Mouse (Mus musculus): Measurements from ENCODE around the gene Cdh13.

Gene Cdh13

DNA sequence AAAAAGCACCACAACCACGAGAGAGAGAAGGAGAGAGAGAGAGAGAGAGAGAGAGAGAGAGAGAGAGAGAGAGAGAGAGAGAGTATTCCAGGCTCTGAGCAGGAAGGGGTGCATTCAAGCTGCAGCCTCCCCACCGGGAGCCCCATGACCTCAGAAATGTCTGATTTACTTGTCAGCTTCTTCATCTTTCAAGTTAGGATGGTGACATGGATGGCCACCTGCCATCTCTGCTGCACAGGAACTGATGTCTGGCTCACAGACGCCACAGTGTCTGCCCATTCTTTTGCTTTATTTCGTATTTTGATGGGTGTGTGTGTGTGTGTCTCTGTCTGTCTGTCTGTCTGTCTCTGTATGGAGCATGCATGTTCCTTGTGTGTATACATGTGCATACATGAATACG lies 774.3 kb downstream of the Cdh13 start:
- DNase-seq (ENCODE audit: low spot score in 2 of 2), result no peak

DNA sequence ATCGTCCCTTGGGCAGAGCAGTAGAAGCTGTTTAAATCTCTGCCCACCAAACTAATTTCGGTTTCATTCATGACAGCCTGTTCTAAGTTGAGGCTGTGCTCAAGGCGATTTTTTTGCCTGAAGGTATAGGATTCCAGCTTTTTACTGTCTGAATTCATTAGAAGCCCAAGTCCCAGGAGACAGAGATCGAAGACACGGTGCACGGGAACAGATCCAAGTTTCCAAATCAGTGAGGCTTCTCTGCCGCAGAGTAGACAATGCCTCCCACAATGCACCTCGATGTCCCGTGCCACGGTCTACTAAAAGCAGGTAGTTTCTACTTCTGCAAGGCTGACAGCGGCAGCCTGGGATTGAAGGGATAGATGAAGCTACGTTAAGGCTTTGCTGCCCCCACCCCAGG lies 778.1 kb downstream of the Cdh13 start:
- DNase-seq (ENCODE audit: low spot score in 2 of 2), result no peak

DNA sequence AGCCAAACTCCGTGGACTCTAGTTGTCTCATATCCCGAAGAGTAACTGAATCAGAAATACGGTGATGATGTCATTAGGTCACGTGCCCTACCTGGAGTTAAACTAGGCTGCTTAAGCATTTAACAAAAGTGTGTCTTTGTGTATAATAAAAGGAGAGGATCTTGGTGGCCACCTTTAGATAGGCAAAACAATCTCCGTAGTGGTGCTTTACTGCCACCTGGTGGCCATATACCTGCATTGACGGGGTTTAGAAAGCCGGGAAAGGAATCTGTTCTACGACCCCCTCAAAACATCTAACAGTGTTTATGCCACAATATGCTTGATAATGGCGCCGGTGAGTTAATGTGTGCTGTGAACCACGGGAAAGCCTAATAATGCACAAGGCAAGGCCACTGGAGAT lies 781.0 kb downstream of the Cdh13 start:
- DNase-seq (ENCODE audit: low spot score in 2 of 2), result peak; percentile 23 to 36

DNA sequence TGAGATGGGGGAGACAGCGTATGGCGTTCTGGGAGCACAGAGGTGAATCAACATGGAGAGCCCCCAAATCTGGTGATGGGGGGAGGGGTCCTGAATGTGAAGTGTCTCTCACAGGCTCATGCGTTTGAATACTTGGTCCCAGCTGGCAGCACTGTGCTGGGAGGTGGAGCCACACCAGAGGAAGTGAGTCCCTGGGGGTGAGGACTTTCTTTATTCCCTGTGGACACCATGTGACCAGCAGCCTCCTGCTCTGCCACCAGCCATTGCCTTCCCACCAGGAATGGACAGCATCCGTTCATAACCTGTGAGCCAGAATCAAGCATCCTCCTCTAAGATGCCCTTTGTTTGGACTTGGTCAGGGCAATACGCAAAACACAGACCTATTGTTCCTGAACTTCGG lies 788.8 kb downstream of the Cdh13 start:
- DNase-seq (ENCODE audit: low spot score in 2 of 2), result no peak

DNA sequence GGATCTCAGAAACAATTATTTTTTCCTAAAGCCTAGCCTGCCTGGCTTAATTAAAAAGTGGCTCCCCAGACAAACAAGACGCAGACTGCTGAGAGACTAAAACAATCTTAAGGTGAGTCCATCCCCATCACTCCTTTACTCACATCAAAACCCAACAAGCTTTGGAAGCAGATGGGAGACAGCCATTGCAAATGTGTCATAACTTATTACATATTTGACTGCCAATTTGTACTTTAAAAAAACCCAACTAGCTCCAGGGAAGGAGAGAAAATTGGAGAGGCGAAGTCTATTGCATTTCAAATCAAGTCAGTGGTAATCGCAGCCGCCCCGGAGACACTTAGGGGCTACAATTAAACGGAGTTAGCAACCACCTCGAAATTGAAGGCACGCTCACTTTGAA lies 801.5 kb downstream of the Cdh13 start:
- no peak for DNase-seq (ENCODE audit: low spot score in 2 of 2)

DNA sequence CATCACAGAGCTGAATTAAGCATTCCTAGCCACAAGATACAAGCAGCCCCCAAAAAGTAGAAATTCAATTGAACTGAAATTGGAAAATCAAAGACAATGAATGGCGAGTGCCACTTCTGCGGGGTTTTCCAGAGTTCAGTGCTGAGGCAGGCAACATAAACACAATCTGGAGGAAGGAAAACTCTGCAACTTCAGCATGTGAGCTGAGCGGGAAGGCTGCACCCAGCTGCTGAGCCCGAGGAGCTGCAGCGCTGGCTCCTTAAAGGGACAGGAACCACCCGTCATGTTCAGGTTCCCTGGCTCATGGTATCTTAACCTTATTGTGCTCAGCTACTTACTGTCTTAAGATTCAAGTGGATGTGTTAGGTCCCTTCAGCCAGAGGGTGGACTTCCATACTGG lies 814.7 kb downstream of the Cdh13 start:
- no peak for DNase-seq (ENCODE audit: low spot score in 2 of 2)

DNA sequence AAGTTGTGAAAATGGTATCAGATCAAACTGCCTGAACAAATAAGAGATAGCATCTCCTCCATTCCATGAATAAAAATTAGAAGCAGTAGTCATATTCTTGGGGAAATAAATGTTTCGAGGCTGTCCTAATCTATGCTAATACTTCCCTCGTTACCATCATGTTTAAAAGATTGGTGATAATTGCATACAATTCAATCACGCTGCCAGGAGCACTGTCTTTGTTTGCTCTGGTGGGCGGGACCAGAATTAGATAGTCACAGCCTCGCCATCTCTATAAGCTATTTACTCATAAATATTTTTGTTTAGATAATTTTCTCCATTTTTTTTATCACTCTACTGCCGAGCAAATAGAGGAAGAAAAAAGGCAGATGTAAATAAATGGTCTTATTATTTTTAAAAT lies 819.3 kb downstream of the Cdh13 start:
- DNase-seq (ENCODE audit: low spot score in 2 of 2), result no peak

DNA sequence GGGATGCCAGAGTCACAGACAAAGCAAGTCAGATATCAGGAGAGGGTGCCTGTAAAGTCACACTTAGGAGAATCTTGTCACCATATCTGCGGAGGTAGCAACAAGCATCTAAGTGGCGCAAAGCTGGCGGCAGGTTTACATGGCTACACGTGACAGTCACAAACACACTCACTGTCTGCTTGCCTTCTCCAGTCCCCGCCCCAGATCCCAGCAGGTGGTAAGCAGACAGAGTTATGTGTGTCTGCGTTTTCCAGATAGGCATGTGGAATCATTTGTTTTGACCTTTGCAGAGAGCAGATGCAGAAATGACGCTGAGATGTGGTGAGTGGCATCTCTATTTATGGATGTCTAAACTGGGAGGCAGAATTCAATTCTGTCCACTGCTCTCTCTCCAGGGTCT lies 826.1 kb downstream of the Cdh13 start:
- DNase-seq (ENCODE audit: low spot score in 2 of 2), result peak in 1 of 2 experiments; percentile 7

DNA sequence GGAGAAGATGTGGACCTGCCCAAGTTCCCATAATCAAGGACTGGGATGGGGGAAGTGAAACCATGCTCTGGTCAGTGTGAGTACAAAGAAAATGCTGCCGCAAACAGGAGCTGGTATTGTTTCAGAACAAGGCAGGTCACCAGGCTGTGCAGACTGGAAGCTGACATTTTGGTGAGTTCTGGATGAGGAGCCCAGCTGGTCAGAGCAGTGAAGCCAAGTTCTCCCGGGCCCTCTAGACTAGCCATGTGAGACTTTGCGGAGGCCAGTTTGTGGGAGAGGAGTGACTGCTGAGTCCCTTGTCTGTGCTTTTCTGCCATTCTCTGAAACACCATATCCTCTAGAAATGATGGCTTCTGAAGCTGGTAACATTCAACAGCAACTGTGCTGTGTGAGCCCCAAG lies 829.3 kb downstream of the Cdh13 start:
- no peak for DNase-seq (ENCODE audit: low spot score in 2 of 2)

DNA sequence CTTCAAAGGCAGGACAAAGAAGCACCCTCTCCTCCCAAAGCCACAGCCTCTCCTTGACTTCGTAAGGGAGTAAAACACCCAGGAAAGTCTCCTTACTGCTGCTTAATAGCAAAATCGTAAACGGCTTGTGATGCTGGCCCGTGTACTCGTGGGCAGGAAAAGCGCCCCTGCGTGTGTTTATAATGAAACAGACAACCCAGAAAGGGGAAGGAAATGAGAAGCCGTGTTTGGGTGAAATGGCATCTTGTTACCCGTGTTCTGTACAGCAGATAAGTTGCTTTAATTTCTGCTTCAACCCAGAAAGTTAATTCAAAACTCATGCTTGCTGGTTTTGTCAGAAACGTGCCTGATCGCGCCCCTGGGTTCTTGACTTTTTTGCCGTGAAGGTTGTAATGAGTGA lies 837.7 kb downstream of the Cdh13 start:
- DNase-seq (ENCODE audit: low spot score in 2 of 2), result no peak

DNA sequence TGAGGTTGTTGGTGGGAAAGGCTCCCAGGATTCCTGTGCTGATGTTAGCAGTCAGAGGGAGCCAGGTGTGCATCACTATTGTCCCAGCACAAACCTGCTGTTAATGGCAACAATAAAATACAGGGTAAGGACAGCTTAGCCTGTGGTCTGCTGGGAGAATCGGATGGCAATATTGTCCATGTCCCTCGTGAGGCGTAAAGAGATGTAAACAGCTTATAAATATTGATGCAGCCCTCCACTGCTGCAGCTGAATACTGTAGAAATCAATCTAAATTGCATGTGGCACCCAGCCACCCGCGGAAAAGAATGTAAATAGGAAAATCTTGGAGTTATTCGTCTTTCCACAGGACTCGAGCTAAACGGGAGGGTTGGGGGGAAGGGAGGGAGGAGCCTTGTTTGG lies 844.3 kb downstream of the Cdh13 start:
- no peak for DNase-seq (ENCODE audit: low spot score in 2 of 2)

DNA sequence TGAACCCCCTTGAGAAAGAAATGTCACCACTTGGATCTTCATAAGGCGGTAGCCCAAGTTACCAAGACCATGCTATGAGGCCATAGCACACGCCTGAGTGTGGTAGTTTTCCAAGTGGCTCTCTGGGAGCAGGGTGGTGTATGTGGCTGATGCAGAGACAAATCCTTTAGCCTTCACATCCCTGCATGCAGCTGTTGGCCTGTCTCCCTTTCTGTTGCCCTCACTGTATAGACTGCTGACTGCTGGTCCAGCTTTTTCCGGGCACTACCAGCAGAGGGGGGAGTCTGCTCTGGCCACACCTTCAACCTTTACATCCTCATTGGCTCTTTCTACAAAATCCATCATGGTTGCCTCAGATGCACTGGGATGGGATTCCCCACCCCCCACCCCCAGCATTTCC lies 844.7 kb downstream of the Cdh13 start:
- DNase-seq (ENCODE audit: low spot score in 2 of 2), result no peak

DNA sequence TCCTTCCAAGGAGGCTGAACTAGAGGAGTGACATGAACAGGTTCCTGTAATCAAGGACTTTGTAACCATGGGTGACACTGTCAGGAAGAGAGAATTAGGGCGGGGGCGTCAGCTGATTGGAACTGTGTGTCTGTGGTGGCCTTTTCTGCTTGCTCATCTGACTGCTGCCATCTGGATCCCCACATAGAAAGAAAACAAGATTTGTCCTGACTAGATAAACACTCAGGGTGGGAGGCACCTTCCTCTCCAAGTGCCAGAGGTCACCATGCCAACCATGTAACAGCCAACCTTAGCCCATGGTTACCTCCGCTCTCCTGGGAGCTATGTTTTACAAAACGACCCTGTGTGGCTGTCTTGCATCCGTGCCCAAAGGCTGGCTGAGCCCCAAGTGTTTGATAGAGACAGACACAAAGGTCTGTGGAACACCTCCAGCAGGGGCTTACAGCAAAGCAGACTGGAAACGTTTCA lies 873.0 kb downstream of the Cdh13 start:
- DNase-seq (ENCODE audit: low spot score in 2 of 2), result no peak

DNA sequence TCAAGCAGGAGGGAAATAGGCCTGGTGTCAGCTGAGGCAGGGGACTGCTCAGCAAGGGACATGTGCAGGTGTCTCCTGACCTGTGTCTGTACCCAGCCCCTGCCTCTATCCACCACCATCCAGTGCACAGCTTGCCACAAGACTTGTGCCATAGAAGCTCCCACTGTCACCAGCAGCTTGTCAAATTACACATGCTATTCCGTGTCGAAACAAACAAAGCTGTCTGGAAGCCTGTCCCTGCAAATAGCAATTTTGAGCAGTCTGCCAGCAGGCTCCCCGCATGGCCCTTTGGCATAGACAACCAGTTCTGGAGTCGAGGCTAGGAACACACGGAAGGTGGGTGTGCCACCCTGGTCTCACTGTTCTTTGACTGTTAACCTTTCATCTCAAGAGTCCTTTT lies 875.1 kb downstream of the Cdh13 start:
- peak in 1 of 2 experiments; percentile 19 for DNase-seq (ENCODE audit: low spot score in 2 of 2)

DNA sequence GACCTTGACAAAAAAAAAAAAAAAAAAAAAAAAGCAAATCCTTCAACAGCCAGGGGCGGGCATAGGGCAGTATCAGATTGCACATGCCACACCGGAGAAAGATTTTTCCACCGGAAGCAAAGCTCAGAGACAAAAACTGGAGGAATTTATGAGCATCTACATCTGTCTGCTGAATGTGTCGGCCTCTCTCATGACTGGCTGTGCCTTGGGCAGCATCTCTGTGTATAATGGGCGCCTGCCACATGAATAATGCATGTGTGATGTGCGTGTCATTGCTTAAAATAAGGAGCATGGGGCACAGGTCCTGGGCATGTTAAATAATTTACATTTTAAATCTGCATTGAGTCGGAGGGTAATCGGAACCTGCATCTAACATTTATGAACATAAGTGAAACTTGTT lies 876.3 kb downstream of the Cdh13 start:
- no peak for DNase-seq (ENCODE audit: low spot score in 2 of 2)

DNA sequence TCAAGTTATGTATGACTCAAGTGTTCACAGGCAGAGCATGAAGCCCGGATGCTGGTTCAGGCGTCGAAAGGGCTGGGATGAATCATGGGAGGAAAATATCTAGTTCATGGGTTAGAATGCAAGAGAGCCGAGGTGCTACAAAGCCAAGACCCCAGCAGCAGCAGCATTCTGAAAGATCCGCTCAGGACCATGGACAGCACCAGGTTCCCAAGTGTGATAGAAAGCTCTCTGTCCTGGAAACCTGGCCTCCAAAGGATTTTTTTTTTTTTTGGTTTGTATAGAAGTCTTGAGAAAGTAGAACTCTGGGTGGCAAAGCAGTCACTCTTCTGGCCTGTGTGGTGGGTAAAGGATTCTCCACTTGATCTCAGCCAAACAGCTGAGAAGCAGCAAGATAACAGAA lies 880.5 kb downstream of the Cdh13 start:
- DNase-seq (ENCODE audit: low spot score in 2 of 2), result no peak

DNA sequence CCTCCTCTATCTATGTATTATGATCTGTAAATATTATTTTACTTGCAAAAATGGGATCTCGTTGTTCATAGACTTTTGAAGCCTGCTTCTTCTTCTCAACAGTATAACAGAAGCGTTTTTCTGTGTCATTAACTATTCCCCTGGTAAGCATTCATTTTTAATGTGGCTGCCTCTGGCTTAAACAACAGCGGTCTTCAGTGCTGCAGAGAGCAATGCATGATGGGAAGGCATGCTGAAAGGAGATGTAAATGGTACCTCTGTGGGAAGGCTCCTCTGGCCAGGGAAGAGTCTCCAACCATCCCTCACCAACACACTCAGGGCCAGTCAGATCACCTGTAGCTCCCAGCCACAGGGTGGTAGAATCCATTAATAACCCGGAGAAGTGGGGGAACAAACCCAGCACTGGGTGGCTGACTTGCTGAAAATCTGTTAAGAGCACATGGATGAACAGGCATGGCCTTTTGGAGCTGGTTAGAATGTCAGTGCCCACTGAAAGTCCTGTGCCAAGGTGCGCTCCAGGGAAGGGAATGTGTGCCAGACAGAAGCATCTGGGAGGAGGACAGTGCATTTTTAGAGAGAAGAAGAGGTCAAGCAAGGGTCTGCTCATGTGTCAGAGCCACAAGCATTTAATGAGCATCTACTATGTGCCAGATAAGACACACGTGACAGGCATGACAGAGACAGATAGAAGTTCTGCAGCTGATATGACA lies 893.8 kb downstream of the Cdh13 start:
- no peak for DNase-seq (ENCODE audit: low spot score in 2 of 2)

DNA sequence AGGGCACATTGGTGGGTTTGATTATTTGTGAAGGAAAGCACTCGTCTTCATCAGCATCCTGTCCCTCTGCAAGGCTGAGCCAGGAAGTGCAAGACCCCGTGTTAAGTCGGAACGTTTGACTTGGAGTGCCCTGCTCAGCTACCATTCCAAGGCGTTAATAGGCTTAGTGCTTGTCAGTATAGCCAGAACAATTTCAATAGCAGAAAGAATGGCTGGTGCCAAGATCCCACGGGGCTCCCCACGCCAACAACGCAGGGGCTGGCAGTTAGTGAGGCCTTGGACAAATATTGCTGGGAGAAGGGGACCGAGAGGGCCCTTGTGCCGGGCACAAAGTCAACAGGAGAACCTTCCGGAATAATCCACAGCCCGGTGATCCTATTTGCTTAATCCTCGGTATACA lies 897.1 kb downstream of the Cdh13 start:
- no peak for DNase-seq (ENCODE audit: low spot score in 2 of 2)

DNA sequence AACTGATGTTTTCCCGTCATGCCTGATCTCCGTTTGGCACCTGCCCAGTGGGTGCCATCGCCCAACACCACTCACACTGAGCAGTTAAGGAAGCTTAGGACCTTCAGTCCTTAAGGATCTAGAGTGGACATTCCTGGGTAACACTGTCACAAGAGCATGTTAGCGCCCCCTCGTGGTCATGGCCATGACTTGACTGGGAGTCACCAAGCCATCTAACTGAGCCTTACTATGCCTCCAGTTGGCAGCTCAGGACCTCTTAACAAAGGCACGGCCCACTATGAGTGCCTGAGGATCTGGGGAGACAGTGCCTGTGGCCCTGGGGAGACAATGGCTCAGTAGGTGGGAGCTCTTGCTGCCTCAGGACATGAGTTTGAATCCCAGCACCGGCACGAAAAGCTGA lies 912.2 kb downstream of the Cdh13 start:
- DNase-seq (ENCODE audit: low spot score in 2 of 2), result no peak

DNA sequence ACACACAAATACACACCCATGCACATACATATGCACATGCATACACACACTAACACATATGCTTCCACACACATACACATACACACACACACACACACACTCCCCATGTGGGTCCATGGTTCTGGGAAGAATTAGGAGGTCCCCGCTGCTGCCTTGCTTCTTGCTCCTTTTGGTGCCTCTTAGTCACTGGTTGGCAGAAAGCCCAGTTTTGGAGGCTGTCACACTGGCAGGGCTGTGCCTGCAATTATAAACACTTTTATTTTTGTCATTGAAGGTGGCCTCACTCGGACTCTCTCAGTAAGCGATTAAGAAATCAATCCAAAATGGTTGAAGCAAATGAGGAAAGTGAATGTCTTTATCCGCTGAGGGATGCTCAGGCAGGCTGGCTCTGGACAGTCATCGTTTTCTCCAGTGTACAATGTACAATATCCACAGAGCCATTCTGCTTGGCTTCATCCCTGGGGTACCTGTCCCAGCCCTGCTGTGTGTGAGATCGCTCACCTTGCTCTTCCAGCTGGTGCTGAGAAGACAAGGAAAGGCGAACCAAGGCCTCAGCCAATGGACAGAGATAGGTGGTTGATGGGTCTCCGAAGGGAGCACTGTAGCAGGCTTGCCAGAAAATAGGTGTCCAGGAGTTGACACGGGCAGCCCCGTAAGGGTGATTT lies 913.1 kb downstream of the Cdh13 start:
- peak; percentile 64 to 74 for DNase-seq (ENCODE audit: low spot score in 2 of 2)

DNA sequence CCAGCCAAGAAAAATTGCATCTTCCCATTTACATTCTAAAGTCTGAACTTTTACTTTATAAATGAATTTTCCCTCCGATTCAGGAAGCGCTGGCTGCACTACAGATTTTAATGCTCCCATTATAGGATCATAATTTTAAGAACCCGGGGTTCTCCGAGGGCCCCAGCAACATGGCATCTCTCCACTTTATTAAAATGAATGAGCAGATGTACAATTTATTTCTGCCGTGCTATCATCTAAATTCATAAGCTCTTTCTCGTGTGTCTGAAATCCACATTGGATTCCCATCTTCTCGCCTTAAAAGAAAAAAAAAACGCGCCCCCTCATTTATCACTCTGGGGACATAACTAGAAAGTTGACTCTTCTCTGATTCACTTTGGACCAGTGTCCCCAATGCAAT lies 925.0 kb downstream of the Cdh13 start:
- DNase-seq (ENCODE audit: low spot score in 2 of 2), result no peak

DNA sequence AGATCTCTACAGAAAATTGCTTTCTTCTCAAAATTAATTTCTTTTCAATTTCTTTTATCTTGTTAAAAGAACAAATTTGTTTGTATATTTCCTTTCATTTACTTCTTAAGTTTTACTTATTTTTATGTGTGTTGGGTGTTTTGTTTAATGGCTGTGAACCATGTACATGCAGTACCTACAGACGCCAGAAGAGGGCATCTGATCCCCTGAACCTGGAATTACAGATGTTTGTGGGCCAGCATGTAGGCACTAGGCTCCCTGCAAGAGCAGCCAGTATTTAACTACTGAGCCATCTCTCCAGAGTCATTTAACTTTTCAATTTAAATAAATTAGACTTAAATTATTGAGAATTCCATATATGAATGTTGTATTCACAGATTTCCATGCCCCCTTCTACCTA lies 941.0 kb downstream of the Cdh13 start:
- DNase-seq (ENCODE audit: low spot score in 2 of 2), result no peak

DNA sequence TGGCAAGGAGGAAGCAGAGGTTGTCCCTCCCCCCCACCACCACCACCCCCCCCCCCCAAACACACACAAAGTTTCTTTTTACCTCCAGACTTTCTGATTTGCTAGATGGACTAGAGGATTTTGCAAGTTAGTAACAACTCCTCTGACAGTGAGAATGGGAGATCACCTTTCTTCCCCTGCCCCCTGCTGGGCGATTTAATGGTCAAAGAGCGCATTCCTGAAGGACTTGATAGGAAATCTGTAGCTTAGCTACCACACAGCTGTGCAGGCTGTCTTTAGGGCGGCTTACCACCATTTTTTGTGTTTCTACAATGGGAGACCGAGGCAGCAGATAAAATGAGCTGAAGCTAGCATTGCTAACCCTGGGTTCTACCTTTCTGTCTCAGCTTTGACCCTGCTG lies 961.6 kb downstream of the Cdh13 start:
- DNase-seq (ENCODE audit: low spot score in 2 of 2), result no peak

DNA sequence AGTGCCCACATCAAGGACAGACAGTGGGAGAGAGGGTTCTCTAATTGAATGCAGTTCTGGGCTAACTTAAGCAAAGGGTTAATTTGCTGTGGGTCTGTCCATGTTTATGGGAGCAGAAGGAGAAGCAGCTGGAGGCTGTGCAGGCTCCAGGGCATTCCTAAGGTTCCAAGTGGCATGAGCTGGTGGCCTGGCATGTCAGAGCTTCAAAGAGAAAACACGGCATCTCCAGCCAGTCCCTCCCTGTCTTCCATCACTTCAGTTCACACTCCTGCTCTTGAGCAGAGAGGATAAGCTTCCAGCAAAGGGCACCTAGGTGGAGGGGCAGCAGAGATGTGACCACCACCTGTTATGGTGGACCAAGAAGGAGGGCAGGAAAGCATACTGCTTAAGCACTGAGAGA lies 962.1 kb downstream of the Cdh13 start:
- DNase-seq (ENCODE audit: low spot score in 2 of 2), result no peak

Data from right cerebral cortex, postnatal 36 days (tissue).